Mouse (Mus musculus) testis, adult 2 months (tissue): ENCODE data around the gene Il33.

Experiments
- CTCF ChIP-seq: fragments of 200-500 bp; IDR thresholded peaks from 2 replicates; pipeline ENCODE4 v1.5.1; 2012; ENCODE audit warnings: low read depth, mild to moderate bottlenecking, inconsistent platforms, low read length, moderate library complexity; ENCODE audit not compliant: control insufficient read depth, insufficient read depth, insufficient replicate concordance
- POLR2A ChIP-seq: fragments of 200-500 bp; IDR thresholded peaks from 2 replicates; pipeline ENCODE4 v1.6.1; 2012; ENCODE audit warnings: low read depth, mild to moderate bottlenecking, inconsistent platforms, low read length, moderate library complexity; ENCODE audit not compliant: control insufficient read depth

GRCm38 (mm10) chr19:29911919-29912318 is 13.0 kb upstream of the Il33 start:
- TF ChIP-seq POLR2A (no peak), CTCF (no peak)
